Mouse (Mus musculus) gastrocnemius, adult 18-20 months (tissue): ENCODE measurements around the gene Dusp16. TPM values are rescaled to one million over a fixed set of nuclear protein-coding genes. Genes with fewer than 3 reads are reported as not detected.

Experiments
- DNase-seq: peaks from one replicate; pipeline ENCODE4 v3.0.0; 2021; ENCODE audit warnings: low spot score
- total RNA-seq, 2 experiments: library from RNA; stranded (reverse); gene quantifications; 2 replicates each; pipeline ENCODE4 v1.2.3; 2021

The Dusp16 gene
- total RNA-seq, 2 experiments from 2014 or later = 12.2 to 16.7 TPM

GRCm38 (mm10) chr6:134743568-134743967, 48.9 kb downstream of the Dusp16 start:
- DNase-seq = no peak

- DNase-seq = peak; percentile 29
These were observed 55.6 kb downstream of the Dusp16 start for GRCm38 (mm10) chr6:134736853-134737252.

GRCm38 (mm10) chr6:134733800-134734221, 58.6 kb downstream of the Dusp16 start:
- DNase-seq = no peak

- no peak for DNase-seq
These were observed 59.6 kb downstream of the Dusp16 start for GRCm38 (mm10) chr6:134732813-134733212.

- no peak for DNase-seq
These were observed 61.4 kb downstream of the Dusp16 start for GRCm38 (mm10) chr6:134730978-134731377.

GRCm38 (mm10) chr6:134725406-134725805, 67.0 kb downstream of the Dusp16 start:
- DNase-seq = no peak

GRCm38 (mm10) chr6:134723833-134724553, 68.4 kb downstream of the Dusp16 start:
- DNase-seq = no peak

- DNase-seq = no peak
These were observed 69.1 kb downstream of the Dusp16 start for GRCm38 (mm10) chr6:134723326-134723725.

GRCm38 (mm10) chr6:134722906-134723305, 69.5 kb downstream of the Dusp16 start:
- DNase-seq = no peak

- no peak for DNase-seq
These were observed 70.6 kb downstream of the Dusp16 start for GRCm38 (mm10) chr6:134721729-134722269.

GRCm38 (mm10) chr6:134720150-134720549, 72.3 kb downstream of the Dusp16 start:
- no peak for DNase-seq

- DNase-seq = no peak
These were observed 73.3 kb downstream of the Dusp16 start for GRCm38 (mm10) chr6:134719156-134719555.

- DNase-seq = no peak
These were observed 73.8 kb downstream of the Dusp16 start for GRCm38 (mm10) chr6:134718668-134719065.

GRCm38 (mm10) chr6:134717886-134718667, 74.3 kb downstream of the Dusp16 start:
- DNase-seq = no peak

GRCm38 (mm10) chr6:134716168-134716587, 76.2 kb downstream of the Dusp16 start:
- no peak for DNase-seq

- DNase-seq = no peak
These were observed 78.5 kb downstream of the Dusp16 start for GRCm38 (mm10) chr6:134713897-134714296.

GRCm38 (mm10) chr6:134713321-134713720, 79.1 kb downstream of the Dusp16 start:
- no peak for DNase-seq

- no peak for DNase-seq
These were observed 82.4 kb downstream of the Dusp16 start for GRCm38 (mm10) chr6:134710020-134710419.

- DNase-seq = no peak
These were observed 86.0 kb downstream of the Dusp16 start for GRCm38 (mm10) chr6:134706467-134706866.

- DNase-seq = peak; percentile 73
These were observed 89.3 kb downstream of the Dusp16 start for GRCm38 (mm10) chr6:134703053-134703690.

- DNase-seq = no peak
These were observed 90.2 kb downstream of the Dusp16 start for GRCm38 (mm10) chr6:134702184-134702583.

- no peak for DNase-seq
These were observed 91.2 kb downstream of the Dusp16 start for GRCm38 (mm10) chr6:134701211-134701602.
